Mouse (Mus musculus): ENCODE measurements around the gene Ncapd3. TPM values are rescaled to one million over a fixed set of nuclear protein-coding genes. Genes with fewer than 3 reads are reported as not detected.

The Ncapd3 gene
- polyA plus RNA-seq, 1 experiment = 7.2 TPM

- H3K27ac ChIP-seq (replicated peaks; ENCODE audit: low read depth, low read length) = peak overlapping the region; percentile 79
- H3K4me1 ChIP-seq (ENCODE audit: control insufficient read depth, insufficient read depth, insufficient read length, low read length) = peaks cover 12% of the 10 kb centered on the region
Measured at GRCm38 (mm10) chr9:27125450-27125849, 95.5 kb downstream of the Ncapd3 start.

GRCm38 (mm10) chr9:27126543-27126942 lies 96.6 kb downstream of the Ncapd3 start:
- H3K27ac ChIP-seq (replicated peaks; ENCODE audit: low read depth, low read length) = peak overlapping the region; percentile 58

More at GRCm38 (mm10) chr9:27125450-27125849, 95.5 kb downstream of the Ncapd3 start:
- no peak overlapping the region for H3K4me3 ChIP-seq (ENCODE audit: insufficient read depth, low read depth, low read length)

GRCm38 (mm10) chr9:27128629-27129028 lies 98.7 kb downstream of the Ncapd3 start:
- no peak overlapping the region for H3K4me3 ChIP-seq (ENCODE audit: insufficient read depth, low read depth, low read length)
- peaks cover 13% of the 10 kb centered on the region for H3K4me1 ChIP-seq (ENCODE audit: control insufficient read depth, insufficient read depth, insufficient read length, low read length)
- peak overlapping the region; percentile 46; the same call in 1 of the 2 replicates for H3K27ac ChIP-seq (replicated peaks; ENCODE audit: low read depth, low read length)

More at GRCm38 (mm10) chr9:27126543-27126942, 96.6 kb downstream of the Ncapd3 start:
- Histone ChIP-seq H3K4me3 (ENCODE audit: insufficient read depth, low read depth, low read length) (no peak overlapping the region), H3K4me1 (ENCODE audit: control insufficient read depth, insufficient read depth, insufficient read length, low read length) (peaks cover 10% of the 10 kb centered on the region)

- Histone ChIP-seq H3K27ac (replicated peaks; ENCODE audit: low read depth, low read length) (no peak overlapping the region), H3K4me3 (ENCODE audit: insufficient read depth, low read depth, low read length) (no peak overlapping the region), H3K4me1 (ENCODE audit: control insufficient read depth, insufficient read depth, insufficient read length, low read length) (peaks cover 6% of the 10 kb centered on the region)
Measured at GRCm38 (mm10) chr9:27134410-27134809, 104.4 kb downstream of the Ncapd3 start.

- Histone ChIP-seq H3K4me3 (ENCODE audit: insufficient read depth, low read depth, low read length) (no peak overlapping the region), H3K4me1 (ENCODE audit: control insufficient read depth, insufficient read depth, insufficient read length, low read length) (peaks cover 6% of the 10 kb centered on the region), H3K27ac (replicated peaks; ENCODE audit: low read depth, low read length) (no peak overlapping the region)
Measured at GRCm38 (mm10) chr9:27135372-27135771, 105.4 kb downstream of the Ncapd3 start.

- no peak overlapping the region for H3K4me3 ChIP-seq (ENCODE audit: insufficient read depth, low read depth, low read length)
- peaks cover 6% of the 10 kb centered on the region for H3K4me1 ChIP-seq (ENCODE audit: control insufficient read depth, insufficient read depth, insufficient read length, low read length)
- no peak overlapping the region for H3K27ac ChIP-seq (replicated peaks; ENCODE audit: low read depth, low read length)
Measured at GRCm38 (mm10) chr9:27136651-27137050, 106.7 kb downstream of the Ncapd3 start.

GRCm38 (mm10) chr9:27140432-27141065 lies 110.6 kb downstream of the Ncapd3 start:
- Histone ChIP-seq H3K4me3 (ENCODE audit: insufficient read depth, low read depth, low read length) (no peak overlapping the region), H3K4me1 (ENCODE audit: control insufficient read depth, insufficient read depth, insufficient read length, low read length) (0 out of 2 replicates have a peak, but pooled peaks cover 2% of the 10 kb centered on the region), H3K27ac (replicated peaks; ENCODE audit: low read depth, low read length) (no peak overlapping the region)

GRCm38 (mm10) chr9:27144271-27144840 lies 114.4 kb downstream of the Ncapd3 start:
- Histone ChIP-seq H3K4me3 (ENCODE audit: insufficient read depth, low read depth, low read length) (no peak overlapping the region), H3K27ac (replicated peaks; ENCODE audit: low read depth, low read length) (no peak overlapping the region), H3K4me1 (ENCODE audit: control insufficient read depth, insufficient read depth, insufficient read length, low read length) (0 out of 2 replicates have a peak, but pooled peaks cover 2% of the 10 kb centered on the region)

Other genes starting within 250 kb of the Ncapd3 start
- 17.1 and 17.9 TPM in 2 replicates for gene Glb1l2, start 223.7 kb upstream of the Ncapd3 start, polyA plus RNA-seq (2012; ENCODE audit: insufficient read depth, insufficient read length, missing spikeins)
- not detected in 2 replicates for gene Glb1l3, start 169.3 kb upstream of the Ncapd3 start, polyA plus RNA-seq (2012; ENCODE audit: insufficient read depth, insufficient read length, missing spikeins)
- not detected in 2 replicates for gene Gm1110, start 107.1 kb upstream of the Ncapd3 start, polyA plus RNA-seq (2012; ENCODE audit: insufficient read depth, insufficient read length, missing spikeins)
- 42.3 and 54.9 TPM in 2 replicates for gene Acad8, start 30.6 kb upstream of the Ncapd3 start, polyA plus RNA-seq (2012; ENCODE audit: insufficient read depth, insufficient read length, missing spikeins)
- gene Thyn1, start 30.5 kb upstream of the Ncapd3 start, polyA plus RNA-seq (2012; ENCODE audit: insufficient read depth, insufficient read length, missing spikeins) = 29.5 and 36.6 TPM in 2 replicates
- gene Vps26b, start 110 bp upstream of the Ncapd3 start, polyA plus RNA-seq (2012; ENCODE audit: insufficient read depth, insufficient read length, missing spikeins) = 15.9 and 16.4 TPM in 2 replicates
- 5.1 and 10.5 TPM in 2 replicates for gene Jam3, start 125.2 kb downstream of the Ncapd3 start, polyA plus RNA-seq (2012; ENCODE audit: insufficient read depth, insufficient read length, missing spikeins)